Mouse (Mus musculus): Measurements from ENCODE around the gene Klk8.

DNA sequence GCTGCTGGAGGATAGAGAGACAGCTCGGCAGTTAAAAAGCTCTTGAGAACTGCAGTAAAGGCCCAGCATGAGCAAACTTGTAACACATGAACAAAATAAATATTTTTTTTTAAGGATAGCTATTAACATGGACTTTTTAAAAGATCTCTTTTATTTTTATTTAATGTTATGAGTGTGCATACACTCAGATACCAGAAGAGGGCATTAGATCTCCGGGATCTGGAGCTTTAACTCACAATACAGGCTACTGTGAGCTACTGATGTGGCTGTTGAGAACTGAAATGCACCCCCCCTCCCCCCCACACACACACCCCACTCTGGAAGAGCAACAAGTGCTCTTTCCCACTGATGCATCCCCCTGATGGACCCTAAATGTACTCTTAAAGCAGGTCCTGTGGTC is 8.1 kb upstream of the Klk8 start:
- TF ChIP-seq CTCF (IDR thresholded peaks at IDR 0.05; ENCODE audit: insufficient read depth, low read length), result no peak
- TF ChIP-seq POLR2A (IDR thresholded peaks at IDR 0.05; ENCODE audit: borderline replicate concordance, extremely low read depth, low read depth, low read length), result no peak
